In the genomic region with DNA sequence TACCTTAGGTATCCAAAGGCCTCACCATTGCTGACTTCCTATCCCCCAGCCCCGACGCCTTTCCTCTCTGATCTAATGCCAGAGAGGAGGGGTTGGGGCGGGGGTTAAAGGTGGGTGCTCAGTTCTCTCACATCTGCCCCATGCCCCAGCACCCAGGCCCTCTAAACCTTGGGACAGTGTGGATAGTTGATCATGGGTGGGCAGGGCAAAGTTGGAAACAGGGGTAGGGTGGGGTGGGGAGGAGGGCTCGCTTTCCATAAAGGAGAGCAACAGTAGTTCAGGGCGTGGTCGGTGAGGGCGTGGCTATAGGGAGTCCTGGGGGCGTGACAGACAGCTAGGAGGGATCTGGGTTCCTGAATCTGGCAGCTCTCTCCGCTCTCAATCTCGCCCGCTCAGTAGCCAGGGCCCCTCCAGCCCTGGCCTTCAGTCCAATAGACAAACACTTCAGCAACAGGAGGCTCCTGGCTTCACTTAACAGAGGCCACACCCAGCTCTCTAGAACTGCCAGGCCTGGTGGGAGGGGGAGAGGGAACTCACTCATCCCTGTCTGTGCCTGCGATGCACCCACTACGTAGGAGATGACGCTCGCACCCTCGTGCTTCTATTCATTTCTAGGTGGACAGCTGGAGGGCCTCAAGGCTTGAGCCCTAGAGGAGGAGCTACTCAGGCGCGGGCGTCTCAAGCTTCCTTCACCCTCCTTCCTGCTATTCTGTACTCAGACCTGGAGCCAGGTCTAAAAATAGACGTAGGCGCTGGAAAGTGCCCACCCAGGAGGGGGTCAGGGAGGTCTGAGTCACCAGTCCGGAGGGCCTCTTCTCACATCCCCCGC, we compare ENCODE assay signal across 8 mouse cellular contexts. TPM values are rescaled to one million over a fixed set of nuclear protein-coding genes. Genes with fewer than 3 reads are reported as not detected.
DNase-seq lines count a peak whose midpoint lies in the region; ATAC-seq lines count a peak whose summit lies in the region.

No protein-coding gene starts in this region.

- H3K9me3 ChIP-seq in hindbrain, embryonic 12.5 days (replicated peaks) = no peaks in the 10 kb centered on the region
- no peaks in the 10 kb centered on the region for H3K9me3 ChIP-seq in neural tube, embryonic 12.5 days

- H3K4me2 ChIP-seq in hindbrain, embryonic 12.5 days (replicated peaks) = peak overlapping the region; percentile 25; the same call in 1 of the 2 replicates
- H3K4me2 ChIP-seq in neural tube, embryonic 12.5 days (replicated peaks) = peak overlapping the region; percentile 27; the same call in 1 of the 2 replicates

- DNase-seq in ZHBTc4 (ENCODE audit: low read depth, low spot score) = peak; percentile 33
- DNase-seq in cerebellum, adult 8-10 months = peak; percentile 35
- DNase-seq in frontal cortex, postnatal 36 days (ENCODE audit: low spot score in 2 of 2) = peak; percentile 64 to 79
- peak; percentile 33 for DNase-seq in left cerebral cortex, postnatal 4 days
- DNase-seq in urinary bladder, postnatal 36 days (ENCODE audit: low spot score in 2 of 2) = peak; percentile 63 to 78
- no peak for DNase-seq in c-Kit-positive CD71-positive TER-119-positive erythroid progenitor cells, embryonic 14.5 days (ENCODE audit: low spot score)

- peaks cover 12% of the 10 kb centered on the region for H3K27me3 ChIP-seq in hindbrain, embryonic 12.5 days
- peaks cover 11% of the 10 kb centered on the region for H3K27me3 ChIP-seq in neural tube, embryonic 12.5 days (replicated peaks)

- WGBS in hindbrain, embryonic 12.5 days = 18% methylated on average over 23 of the region's 23 CpGs
- 13% methylated on average over 23 of the region's 23 CpGs for WGBS in neural tube, embryonic 12.5 days

- H3K36me3 ChIP-seq in hindbrain, embryonic 12.5 days = no peaks in the 10 kb centered on the region
- no peaks in the 10 kb centered on the region for H3K36me3 ChIP-seq in neural tube, embryonic 12.5 days

- peak; percentile 23; the same call in 1 of the 2 replicates for ATAC-seq in hindbrain, embryonic 12.5 days (ENCODE audit: low FRiP score)
- ATAC-seq in neural tube, embryonic 12.5 days (ENCODE audit: low FRiP score, low read depth) = peak; percentile 33; the same call in 1 of the 2 replicates

- 0 out of 2 replicates have a peak overlapping the region, but pooled peaks have one; percentile 17 for H3K27ac ChIP-seq in hindbrain, embryonic 12.5 days
- H3K27ac ChIP-seq in neural tube, embryonic 12.5 days = no peak overlapping the region

- no peak overlapping the region for H3K4me3 ChIP-seq in hindbrain, embryonic 12.5 days
- H3K4me3 ChIP-seq in neural tube, embryonic 12.5 days = no peak overlapping the region

- intact Hi-C loops in left cerebral cortex, postnatal 4 days (cut with DNase I) = loop anchor here (5.0 kb wide), 1 partner anchor 41 kb away; no protein-coding TSS in a partner anchor

- no peak overlapping the region for H3K9ac ChIP-seq in hindbrain, embryonic 12.5 days
- no peak overlapping the region for H3K9ac ChIP-seq in neural tube, embryonic 12.5 days

- peaks cover 38% of the 10 kb centered on the region for H3K4me1 ChIP-seq in hindbrain, embryonic 12.5 days
- peaks cover 19% of the 10 kb centered on the region for H3K4me1 ChIP-seq in neural tube, embryonic 12.5 days

RNA-seq across cellular contexts. Expression of a gene that starts 10.9 kb away (rescaled TPM):
- 29.8 and 32.5 TPM in 2 replicates for polyA plus RNA-seq in hindbrain, embryonic 12.5 days (2016; fragmentation: Nextera tagmentation; extraction: Ambion mirVana)
- total RNA-seq in left cerebral cortex, postnatal 4 days (2021) = 10 to 100 TPM; 19.5 to 24.1 TPM
- 12.7 and 12.8 TPM in 2 replicates for polyA plus RNA-seq in neural tube, embryonic 12.5 days (2016; fragmentation: Nextera tagmentation; extraction: Ambion mirVana)

RNA-seq across cellular contexts. Expression of a gene that starts 52.1 kb away (rescaled TPM):
- polyA plus RNA-seq in hindbrain, embryonic 12.5 days (2016; fragmentation: Nextera tagmentation; extraction: Ambion mirVana) = 10.3 and 12.6 TPM in 2 replicates
- 100 to 1,000 TPM; 235 to 263 TPM for total RNA-seq in left cerebral cortex, postnatal 4 days (2021)
- polyA plus RNA-seq in neural tube, embryonic 12.5 days (2016; fragmentation: Nextera tagmentation; extraction: Ambion mirVana) = 9.1 and 11.1 TPM in 2 replicates
